Mouse (Mus musculus) embryonic facial prominence, embryonic 15.5 days (tissue): ENCODE data around the gene Frem3. TPM values are rescaled to one million over a fixed set of nuclear protein-coding genes. Genes with fewer than 3 reads are reported as not detected.

ENCODE experiments used
- ATAC-seq: fragments of 200-750 bp; cut with Nextera tagmentation; 2 replicates; pipeline ENCODE4 v1.8.0; 2017; ENCODE audit warnings: low read depth, moderate TSS enrichment; ENCODE audit not compliant: insufficient number of reproducible peaks, low FRiP score, low TSS enrichment
- H3K27ac ChIP-seq: fragments of 300-500 bp; sonication (generic); replicated peaks from 2 replicates; pipeline ENCODE4 v1.5.1; 2015; ENCODE audit warnings: mild to moderate bottlenecking, inconsistent platforms
- H3K27me3 ChIP-seq: fragments of 300-500 bp; sonication (generic); 2 replicates; pipeline ENCODE4 v1.6.1; 2015; ENCODE audit warnings: inconsistent platforms
- H3K36me3 ChIP-seq: fragments of 300-500 bp; sonication (generic); 2 replicates; pipeline ENCODE4 v1.6.1; 2015; ENCODE audit warnings: mild to moderate bottlenecking, inconsistent platforms
- H3K4me1 ChIP-seq: fragments of 300-500 bp; sonication (generic); 2 replicates; pipeline ENCODE4 v1.6.1; 2015; ENCODE audit warnings: inconsistent platforms
- H3K4me2 ChIP-seq: fragments of 300-500 bp; sonication (generic); replicated peaks from 2 replicates; pipeline ENCODE4 v1.6.1; 2015; ENCODE audit warnings: mild to moderate bottlenecking, inconsistent platforms
- H3K4me3 ChIP-seq: fragments of 300-500 bp; sonication (generic); replicated peaks from 2 replicates; pipeline ENCODE4 v1.5.1; 2015; ENCODE audit warnings: mild to moderate bottlenecking, inconsistent platforms
- H3K9ac ChIP-seq: fragments of 300-500 bp; sonication (generic); 2 replicates; pipeline ENCODE4 v1.6.1; 2015; ENCODE audit warnings: inconsistent platforms
- H3K9me3 ChIP-seq: fragments of 300-500 bp; sonication (generic); replicated peaks from 2 replicates; pipeline ENCODE4 v1.6.1; 2016; ENCODE audit warnings: inconsistent platforms
- WGBS: fragments of 180-500 bp; shearing (Covaris S2); methylation state at CpG from one replicate; pipeline ENCODE4 v1.1.7; 2015; 5-methylcytosine and 5-hydroxymethylcytosine counted together
- polyA plus RNA-seq: library from polyadenylated mRNA; unstranded; fragments of >200 nt; fragmentation: Nextera tagmentation; extraction: Ambion mirVana; gene quantifications from 2 replicates; pipeline ENCODE4 v1.2.1, GENCODE M21; 2015

The Frem3 gene
- polyA plus RNA-seq: 0.05 and 0.08 TPM in 2 replicates

DNA sequence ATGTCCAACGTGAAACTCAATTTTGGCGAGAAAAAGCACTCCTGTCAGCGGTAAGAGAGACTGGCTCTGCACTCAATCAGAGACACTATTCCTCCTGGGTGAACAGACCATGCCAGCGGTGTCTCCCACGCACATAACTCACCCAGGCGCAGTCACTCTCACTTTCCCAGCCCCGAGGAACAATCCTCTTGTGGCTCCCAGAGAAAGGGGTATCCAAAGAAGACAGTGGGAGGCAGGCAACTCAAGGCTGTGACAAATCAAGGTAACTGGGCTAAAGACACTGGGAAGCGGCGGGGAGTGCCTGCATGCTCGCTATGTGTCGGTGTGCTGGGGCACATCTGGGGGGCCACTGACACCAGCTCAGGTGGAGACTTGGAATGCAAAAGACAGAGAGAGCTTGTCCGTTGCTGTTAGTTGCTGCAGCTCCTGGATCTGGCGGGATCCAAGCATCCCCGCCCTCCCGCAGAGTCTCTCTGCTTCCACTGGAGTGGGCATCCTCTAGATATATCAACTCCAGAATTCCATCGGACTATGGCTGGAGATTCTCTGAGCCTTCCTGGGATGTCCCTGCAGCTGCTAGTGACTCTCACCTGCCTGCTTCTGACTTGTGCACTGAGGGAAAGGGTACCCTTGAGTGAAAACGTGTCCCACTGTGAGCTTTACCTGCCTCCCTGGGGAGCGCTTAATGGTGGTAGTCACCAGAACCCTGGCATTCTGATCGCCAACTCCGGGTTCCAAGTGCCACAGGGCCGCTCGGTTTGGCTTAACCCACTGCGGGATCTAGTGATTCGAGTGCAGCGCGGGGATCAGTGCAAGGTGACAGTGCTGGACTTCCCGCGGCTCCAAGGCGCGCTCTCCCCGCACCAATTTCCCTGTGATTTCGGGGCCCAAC lies at the start of gene Frem3:
TSS of gene Frem3 (plus strand) at position 532 of the 892 bp plus-strand sequence.
- Histone ChIP-seq H3K27me3 (peaks cover 22% of the 10 kb centered on the region), H3K9me3 (no peaks in the 10 kb centered on the region), H3K4me3 (peak within 1 kb of the TSS; percentile 12), H3K4me1 (peaks cover 12% of the 10 kb centered on the region), H3K36me3 (no peaks in the 10 kb centered on the region), H3K4me2 (peak within 1 kb of the TSS; percentile 44), H3K27ac (no peak within 1 kb of the TSS), H3K9ac (no peak within 1 kb of the TSS)
- ATAC-seq: no peak
- WGBS: 2% methylated on average over 32 of the region's 32 CpGs

DNA sequence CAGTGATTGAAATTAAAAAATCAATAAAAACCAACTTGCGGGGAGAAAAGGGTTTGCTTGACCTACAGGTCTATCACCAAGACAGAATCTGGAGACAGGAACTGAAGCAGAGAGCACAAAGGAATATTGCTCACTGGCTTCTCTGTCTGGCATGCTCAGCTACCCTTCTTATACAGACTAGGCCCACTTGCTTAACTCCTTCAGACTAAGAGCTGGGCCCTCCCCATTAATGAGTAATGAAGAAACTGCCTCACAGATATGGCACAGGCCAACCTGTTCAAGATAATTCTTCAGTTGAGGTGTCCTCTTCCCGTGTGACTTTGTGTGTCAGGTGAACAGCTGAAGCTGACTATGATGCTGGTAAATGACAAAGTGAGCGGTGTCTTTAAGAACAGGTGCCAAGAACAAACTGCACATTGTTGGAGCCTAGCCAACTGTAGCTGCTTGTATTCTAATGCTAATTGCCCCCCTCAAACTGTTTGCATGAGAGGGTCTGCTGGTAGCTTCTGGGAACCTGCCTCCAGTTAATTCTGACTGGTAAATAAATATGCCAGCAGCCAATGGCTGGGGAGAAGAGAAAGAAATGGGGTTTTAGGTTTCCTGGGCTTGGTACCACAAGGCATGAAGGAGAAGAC lies 46.6 kb upstream of the Frem3 start:
- 87% methylated on average over 3 of the region's 3 CpGs for WGBS
- Histone ChIP-seq H3K9ac (no peak overlapping the region), H3K27me3 (no peaks in the 10 kb centered on the region), H3K4me2 (no peak overlapping the region), H3K27ac (no peak overlapping the region), H3K4me3 (no peak overlapping the region), H3K36me3 (no peaks in the 10 kb centered on the region), H3K4me1 (no peaks in the 10 kb centered on the region), H3K9me3 (no peaks in the 10 kb centered on the region)
- ATAC-seq: no peak

- Histone ChIP-seq H3K36me3 (no peaks in the 10 kb centered on the region), H3K27ac (no peak overlapping the region), H3K9ac (no peak overlapping the region), H3K4me2 (no peak overlapping the region), H3K9me3 (no peaks in the 10 kb centered on the region), H3K4me1 (no peaks in the 10 kb centered on the region), H3K4me3 (no peak overlapping the region), H3K27me3 (no peaks in the 10 kb centered on the region)
- 92% methylated on average over 1 of the region's 1 CpGs for WGBS
- ATAC-seq: no peak
These were observed 43.4 kb upstream of the Frem3 start for GRCm38 (mm10) chr8:80567471-80567870.

DNA sequence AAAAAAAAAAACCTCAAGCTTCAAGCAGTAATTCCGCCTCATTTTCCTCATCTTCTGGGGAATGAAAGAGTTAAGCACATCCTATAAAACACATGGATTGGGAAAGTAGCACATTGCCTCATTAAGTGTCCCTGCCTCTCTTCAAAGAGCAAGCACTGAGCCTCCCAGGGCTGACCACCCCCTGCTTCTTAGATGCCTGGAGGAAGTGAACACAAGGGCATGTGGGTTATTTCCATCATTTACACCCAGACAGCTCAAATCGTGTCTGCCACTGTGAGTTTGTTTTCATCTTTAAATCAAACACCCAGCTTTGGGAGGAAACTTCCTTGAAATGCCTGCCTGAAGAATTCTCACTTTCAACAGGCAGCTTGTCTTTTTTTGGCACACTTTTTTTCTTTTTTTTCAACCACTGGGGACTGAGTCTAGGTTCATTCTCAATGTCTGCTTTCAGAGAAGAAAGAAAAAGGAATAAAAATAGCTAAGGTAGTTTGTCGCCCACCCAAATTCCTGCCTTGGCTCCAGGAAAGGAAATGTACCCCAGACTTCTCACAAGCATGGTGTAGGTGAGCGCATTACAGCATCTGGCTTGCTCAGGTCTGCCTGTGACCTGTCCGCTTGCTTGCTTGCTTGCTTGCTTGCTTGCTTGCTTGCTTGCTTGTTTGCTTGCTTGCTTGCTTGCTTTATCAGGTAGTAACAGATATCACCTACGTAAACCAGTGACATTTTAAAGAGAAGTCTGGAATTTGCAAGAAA lies 42.5 kb upstream of the Frem3 start:
- WGBS: 57% methylated on average over 6 of the region's 6 CpGs
- no peaks in the 10 kb centered on the region for H3K4me1 ChIP-seq
- no peak overlapping the region for H3K4me2 ChIP-seq
- H3K36me3 ChIP-seq: no peaks in the 10 kb centered on the region
- H3K9me3 ChIP-seq: no peaks in the 10 kb centered on the region
- no peak overlapping the region for H3K4me3 ChIP-seq
- H3K9ac ChIP-seq: no peak overlapping the region
- no peak overlapping the region for H3K27ac ChIP-seq
- H3K27me3 ChIP-seq: no peaks in the 10 kb centered on the region
- ATAC-seq: no peak

DNA sequence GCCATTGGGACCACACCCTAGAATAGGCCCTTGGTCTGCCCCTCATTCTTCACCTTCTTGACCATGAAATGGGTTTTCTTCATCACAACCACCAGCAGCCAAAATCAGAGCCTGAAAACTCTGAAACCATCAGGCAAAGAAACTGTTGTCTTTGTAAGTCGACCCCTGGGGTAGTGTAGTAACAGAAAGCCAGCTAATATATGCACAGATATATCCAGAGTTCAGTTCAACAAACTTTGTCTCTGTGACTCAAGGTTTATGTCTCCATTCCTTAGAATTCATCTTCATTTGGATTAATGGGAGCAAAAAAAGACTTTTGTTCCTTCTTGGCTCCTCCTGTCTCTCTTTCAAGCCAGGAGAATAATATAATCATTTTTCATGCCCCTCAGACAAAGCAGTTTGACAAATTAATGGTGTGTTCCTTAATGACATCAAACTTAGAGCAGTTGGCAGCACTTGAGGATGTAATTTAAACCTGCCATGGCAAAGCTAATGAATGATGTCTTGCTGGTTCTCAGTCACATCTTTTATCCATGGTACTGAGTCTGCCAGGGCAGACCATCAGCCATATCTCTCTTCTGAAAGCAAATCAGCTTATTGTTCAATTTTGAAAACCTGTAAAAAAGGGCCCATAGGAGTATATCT lies 38.3 kb upstream of the Frem3 start:
- no peak overlapping the region for H3K27ac ChIP-seq
- no peaks in the 10 kb centered on the region for H3K9me3 ChIP-seq
- ATAC-seq: no peak
- H3K27me3 ChIP-seq: no peaks in the 10 kb centered on the region
- H3K4me3 ChIP-seq: no peak overlapping the region
- no peaks in the 10 kb centered on the region for H3K36me3 ChIP-seq
- 61% methylated on average over 1 of the region's 1 CpGs for WGBS
- H3K4me2 ChIP-seq: no peak overlapping the region
- H3K9ac ChIP-seq: no peak overlapping the region
- H3K4me1 ChIP-seq: no peaks in the 10 kb centered on the region

- 76% methylated on average over 2 of the region's 2 CpGs for WGBS
- Histone ChIP-seq H3K27me3 (no peaks in the 10 kb centered on the region), H3K9me3 (no peaks in the 10 kb centered on the region), H3K27ac (no peak overlapping the region), H3K9ac (no peak overlapping the region), H3K4me2 (no peak overlapping the region), H3K4me3 (no peak overlapping the region), H3K4me1 (no peaks in the 10 kb centered on the region), H3K36me3 (no peaks in the 10 kb centered on the region)
- no peak for ATAC-seq
These were observed 33.8 kb upstream of the Frem3 start for GRCm38 (mm10) chr8:80577126-80577525.

DNA sequence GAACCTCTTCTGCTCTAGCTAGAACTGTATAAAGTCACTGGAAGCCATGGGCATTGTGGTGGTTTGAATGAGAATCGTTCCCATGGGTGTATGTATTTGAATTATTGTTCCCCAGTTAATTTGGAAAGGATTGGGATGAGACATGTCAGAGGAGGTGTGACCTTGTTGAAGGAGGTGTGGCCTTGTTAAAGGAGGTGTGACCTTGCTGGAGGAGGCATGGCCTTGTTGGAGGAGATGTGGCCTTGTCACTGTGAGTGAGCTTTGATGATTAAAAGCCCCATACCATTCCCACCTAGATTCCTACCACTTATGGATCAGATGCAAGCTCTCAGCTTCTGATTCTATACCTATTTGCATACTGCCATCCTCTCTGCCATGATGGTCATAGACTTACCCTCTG lies 31.8 kb upstream of the Frem3 start:
- no peak for ATAC-seq
- Histone ChIP-seq H3K36me3 (no peaks in the 10 kb centered on the region), H3K27ac (no peak overlapping the region), H3K9ac (no peak overlapping the region), H3K4me2 (no peak overlapping the region), H3K4me1 (no peaks in the 10 kb centered on the region), H3K9me3 (no peaks in the 10 kb centered on the region), H3K27me3 (no peaks in the 10 kb centered on the region), H3K4me3 (no peak overlapping the region)
- 79% methylated on average over 1 of the region's 1 CpGs for WGBS

DNA sequence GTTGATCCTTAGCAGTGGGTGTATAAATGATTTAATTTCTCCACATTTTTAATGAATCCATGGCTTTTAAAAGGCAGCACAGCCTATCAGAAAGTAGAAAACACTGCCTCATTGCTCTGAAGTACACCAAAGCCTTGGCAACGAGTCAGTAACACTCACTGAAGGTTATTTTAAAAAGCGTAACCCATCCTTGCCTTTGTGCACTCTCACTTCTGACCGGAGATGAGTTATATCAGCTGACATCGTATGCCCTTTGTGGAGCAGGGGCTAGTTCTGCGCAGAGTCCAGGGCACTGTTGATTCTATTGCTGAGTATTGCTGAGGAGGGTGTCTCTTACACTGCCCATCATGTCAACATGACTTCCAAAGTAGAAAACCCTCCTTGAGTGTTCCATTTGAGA lies 18.3 kb upstream of the Frem3 start:
- no peak for ATAC-seq
- Histone ChIP-seq H3K4me2 (no peak overlapping the region), H3K36me3 (no peaks in the 10 kb centered on the region), H3K27me3 (no peaks in the 10 kb centered on the region), H3K4me1 (no peaks in the 10 kb centered on the region), H3K9me3 (no peaks in the 10 kb centered on the region), H3K9ac (no peak overlapping the region), H3K4me3 (no peak overlapping the region), H3K27ac (no peak overlapping the region)
- 68% methylated on average over 5 of the region's 5 CpGs for WGBS

DNA sequence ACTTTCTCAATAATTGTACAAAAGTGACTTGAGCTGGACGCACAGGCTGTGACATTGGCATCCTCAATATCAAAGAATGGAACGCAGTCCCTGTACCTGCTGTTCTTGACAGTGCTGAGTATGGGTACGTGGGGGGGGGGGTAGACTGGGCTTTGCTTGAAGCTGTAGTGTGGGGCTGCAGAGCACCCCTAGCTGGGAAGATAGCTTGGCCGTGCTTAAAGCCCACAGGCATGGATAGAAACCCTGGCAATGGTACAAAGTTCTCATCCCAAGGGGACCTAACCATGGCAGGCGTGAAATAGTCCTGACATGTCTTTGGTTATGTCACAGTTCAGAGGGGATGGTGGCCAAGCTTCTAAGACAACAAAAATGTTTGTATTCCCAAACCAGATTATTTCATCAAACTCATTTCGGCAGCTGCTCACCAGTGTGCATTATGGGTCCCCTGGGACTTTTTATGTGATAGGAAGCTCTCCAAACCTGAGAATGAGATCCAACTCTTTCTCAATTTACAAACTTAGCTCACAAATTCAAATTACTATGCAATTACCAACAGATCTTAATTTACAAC lies 10.2 kb upstream of the Frem3 start:
- WGBS: 68% methylated on average over 6 of the region's 6 CpGs

DNA sequence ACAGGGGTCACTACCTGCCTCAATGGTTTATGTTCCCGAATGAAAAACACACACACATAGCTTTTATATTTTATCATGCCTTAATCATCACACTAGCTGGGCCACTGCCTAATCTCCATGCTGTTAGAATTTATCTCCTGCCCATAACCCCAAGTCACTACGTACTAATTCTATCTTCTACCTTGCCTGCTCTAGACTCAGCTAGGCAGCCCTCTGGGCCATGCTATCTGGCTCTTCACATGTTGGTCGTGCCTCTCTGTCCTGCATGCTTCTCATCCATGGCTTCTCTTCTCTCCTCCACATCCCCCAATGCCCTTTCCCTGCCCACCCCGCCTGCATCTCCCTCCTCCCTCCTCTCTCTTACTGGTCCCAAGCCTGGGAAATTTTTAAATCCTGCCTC lies 9.0 kb upstream of the Frem3 start:
- Histone ChIP-seq H3K27me3 (no peaks in the 10 kb centered on the region), H3K4me2 (no peak overlapping the region), H3K9me3 (no peaks in the 10 kb centered on the region), H3K9ac (no peak overlapping the region), H3K4me1 (no peaks in the 10 kb centered on the region), H3K4me3 (no peak overlapping the region), H3K36me3 (no peaks in the 10 kb centered on the region), H3K27ac (no peak overlapping the region)
- 69% methylated on average over 4 of the region's 4 CpGs for WGBS
- no peak for ATAC-seq

More for the DNA sequence above, 10.2 kb upstream of the Frem3 start:
- Histone ChIP-seq H3K4me2 (no peak overlapping the region), H3K27me3 (no peaks in the 10 kb centered on the region), H3K4me1 (no peaks in the 10 kb centered on the region), H3K36me3 (no peaks in the 10 kb centered on the region), H3K9me3 (no peaks in the 10 kb centered on the region), H3K4me3 (no peak overlapping the region), H3K27ac (no peak overlapping the region), H3K9ac (no peak overlapping the region)
- ATAC-seq: no peak

- Histone ChIP-seq H3K27ac (no peak overlapping the region), H3K4me1 (peaks cover 12% of the 10 kb centered on the region), H3K36me3 (no peaks in the 10 kb centered on the region), H3K9me3 (no peaks in the 10 kb centered on the region), H3K4me3 (no peak overlapping the region), H3K27me3 (peaks cover 18% of the 10 kb centered on the region), H3K9ac (no peak overlapping the region), H3K4me2 (no peak overlapping the region)
- ATAC-seq: no peak
- WGBS: 84% methylated on average over 4 of the region's 4 CpGs
These were observed 3.8 kb upstream of the Frem3 start for GRCm38 (mm10) chr8:80607082-80607481.
